Mouse (Mus musculus) neural tube, embryonic 15.5 days (tissue): ENCODE measurements around the gene Filip1. TPM values are rescaled to one million over a fixed set of nuclear protein-coding genes. Genes with fewer than 3 reads are reported as not detected.
A peak's percentile ranks its signal among the peaks of the same experiment; 100 is the strongest.

Source experiments
- ATAC-seq: fragments of 200-750 bp; cut with Nextera tagmentation; 2 replicates; pipeline ENCODE4 v1.8.0; 2017; ENCODE audit warnings: mild to moderate bottlenecking, moderate TSS enrichment, moderate library complexity; ENCODE audit not compliant: low FRiP score
- H3K27ac ChIP-seq: fragments of 300-500 bp; sonication (generic); replicated peaks from 2 replicates; pipeline ENCODE4 v1.5.1; 2015; ENCODE audit warnings: mild to moderate bottlenecking, inconsistent platforms
- H3K27me3 ChIP-seq: fragments of 300-500 bp; sonication (generic); replicated peaks from 2 replicates; pipeline ENCODE4 v1.6.1; 2015; ENCODE audit warnings: inconsistent platforms
- H3K36me3 ChIP-seq: fragments of 300-500 bp; sonication (generic); 2 replicates; pipeline ENCODE4 v1.6.1; 2015; ENCODE audit warnings: inconsistent platforms
- H3K4me1 ChIP-seq: fragments of 300-500 bp; sonication (generic); 2 replicates; pipeline ENCODE4 v1.6.1; 2015; ENCODE audit warnings: inconsistent platforms
- H3K4me2 ChIP-seq: fragments of 300-500 bp; sonication (generic); 2 replicates; pipeline ENCODE4 v1.6.1; 2015; ENCODE audit warnings: inconsistent platforms, mild to moderate bottlenecking, moderate library complexity
- H3K4me3 ChIP-seq: fragments of 300-500 bp; sonication (generic); replicated peaks from 2 replicates; pipeline ENCODE4 v1.5.1; 2015; ENCODE audit warnings: mild to moderate bottlenecking, inconsistent platforms
- H3K9ac ChIP-seq: fragments of 300-500 bp; sonication (generic); replicated peaks from 2 replicates; pipeline ENCODE4 v1.6.1; 2015; ENCODE audit warnings: mild to moderate bottlenecking, inconsistent platforms
- H3K9me3 ChIP-seq: fragments of 300-500 bp; sonication (generic); replicated peaks from 2 replicates; pipeline ENCODE4 v1.6.1; 2016; ENCODE audit warnings: inconsistent platforms
- WGBS: fragments of 180-500 bp; shearing (Covaris S2); methylation state at CpG from one replicate; pipeline ENCODE4 v1.1.7; 2015; ENCODE audit warnings: mixed read lengths; 5-methylcytosine and 5-hydroxymethylcytosine counted together
- polyA plus RNA-seq: library from polyadenylated mRNA; unstranded; fragments of >200 nt; fragmentation: Nextera tagmentation; extraction: Ambion mirVana; gene quantifications from 2 replicates; pipeline ENCODE4 v1.2.1, GENCODE M21; 2015

Gene Filip1
- polyA plus RNA-seq, 1 experiment from 2014 or later, result 3.0 TPM

- Histone ChIP-seq H3K36me3 (no peaks in the 10 kb centered on the region), H3K9me3 (no peaks in the 10 kb centered on the region), H3K27ac (no peak overlapping the region), H3K4me1 (no peaks in the 10 kb centered on the region), H3K4me3 (no peak overlapping the region), H3K9ac (no peak overlapping the region), H3K27me3 (no peaks in the 10 kb centered on the region), H3K4me2 (no peak overlapping the region)
- 41% methylated on average over 1 of the region's 1 CpGs for WGBS
- ATAC-seq, result no peak
Measured at GRCm38 (mm10) chr9:80021648-80022047, 9.0 kb upstream of the Filip1 start.

- Histone ChIP-seq H3K27me3 (no peaks in the 10 kb centered on the region), H3K27ac (no peak overlapping the region), H3K4me1 (no peaks in the 10 kb centered on the region), H3K4me3 (no peak overlapping the region), H3K9ac (no peak overlapping the region), H3K36me3 (no peaks in the 10 kb centered on the region), H3K9me3 (no peaks in the 10 kb centered on the region), H3K4me2 (no peak overlapping the region)
- no peak for ATAC-seq
- WGBS, result 58% methylated on average over 3 of the region's 3 CpGs
Measured at GRCm38 (mm10) chr9:80020429-80020828, 7.8 kb upstream of the Filip1 start.

DNA sequence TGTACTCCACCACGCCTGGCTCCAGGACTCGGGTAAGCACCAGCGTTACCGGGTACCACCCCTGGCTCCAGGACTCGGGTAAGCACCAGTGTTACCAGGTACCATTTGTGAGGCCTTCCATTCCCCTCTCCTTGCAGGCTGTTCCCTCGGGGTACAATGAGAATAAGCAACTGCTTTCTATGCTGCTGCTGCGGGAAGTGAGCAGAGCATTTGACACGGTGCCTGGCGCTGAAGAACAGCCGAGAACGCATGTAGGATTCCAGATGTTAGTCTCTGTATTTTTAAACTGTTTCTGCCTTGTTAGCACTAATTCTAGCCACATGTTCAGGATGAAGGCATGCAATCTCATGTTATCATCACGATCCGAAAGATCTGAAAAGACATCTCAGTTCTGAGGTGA is 635 bp downstream of the Filip1 start:
- Histone ChIP-seq H3K36me3 (no peaks in the 10 kb centered on the region), H3K4me3 (no peak overlapping the region), H3K9ac (no peak overlapping the region), H3K27me3 (no peaks in the 10 kb centered on the region), H3K4me1 (no peaks in the 10 kb centered on the region), H3K27ac (no peak overlapping the region), H3K9me3 (no peaks in the 10 kb centered on the region), H3K4me2 (no peak overlapping the region)
- ATAC-seq, result no peak
- whole genome bisulfite sequencing, result 89% methylated on average over 13 of the region's 13 CpGs

DNA sequence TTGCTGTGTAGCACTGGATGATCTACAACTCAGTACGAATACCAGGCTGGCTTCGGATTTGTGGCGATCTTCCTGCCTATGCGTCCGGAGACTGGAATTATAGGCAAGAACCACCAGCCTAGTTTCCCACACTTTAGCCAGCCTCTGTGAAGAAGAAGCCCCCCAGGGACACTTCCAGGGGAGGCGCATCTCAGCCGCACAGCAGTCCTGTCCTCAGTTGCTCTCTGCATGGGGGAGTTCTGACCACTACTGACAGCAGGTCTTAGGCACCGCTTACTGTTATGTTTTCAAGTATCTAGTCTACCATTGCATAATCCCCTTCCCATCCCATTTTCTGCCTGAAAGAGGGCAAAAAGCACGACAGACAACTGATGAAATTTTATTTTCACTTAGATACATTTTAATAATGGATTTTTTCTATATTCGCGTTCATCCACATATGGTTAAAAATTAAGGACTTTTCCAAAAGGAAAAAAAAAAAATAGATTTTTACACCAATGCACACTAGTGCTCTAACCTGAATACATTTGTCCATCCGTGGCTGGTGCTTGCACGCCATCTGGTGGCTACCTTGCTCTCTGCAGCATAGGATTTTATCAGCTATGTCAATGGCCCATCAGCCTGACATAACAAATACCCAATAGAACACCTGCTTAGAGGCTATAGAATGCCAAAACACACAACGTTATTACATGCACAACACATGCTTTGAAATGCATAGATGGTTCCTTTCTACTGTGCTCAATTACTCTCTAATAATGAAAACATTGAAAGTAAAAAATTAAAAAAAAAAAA is 10.1 kb downstream of the Filip1 start:
- peaks cover 4% of the 10 kb centered on the region; the same call in 1 of the 2 replicates for H3K4me1 ChIP-seq
- no peaks in the 10 kb centered on the region for H3K36me3 ChIP-seq
- H3K27ac ChIP-seq, result no peak overlapping the region
- H3K9ac ChIP-seq, result no peak overlapping the region
- no peaks in the 10 kb centered on the region for H3K9me3 ChIP-seq
- peak; percentile 89 for ATAC-seq
- 35% methylated on average over 14 of the region's 14 CpGs for WGBS
- H3K27me3 ChIP-seq, result no peaks in the 10 kb centered on the region
- H3K4me2 ChIP-seq, result peak overlapping the region; percentile 38
- H3K4me3 ChIP-seq, result no peak overlapping the region

- H3K9me3 ChIP-seq, result no peaks in the 10 kb centered on the region
- H3K4me1 ChIP-seq, result peaks cover 1% of the 10 kb centered on the region; the same call in 1 of the 2 replicates
- no peak overlapping the region for H3K9ac ChIP-seq
- WGBS, result 92% methylated on average over 6 of the region's 6 CpGs
- no peak for ATAC-seq
- H3K27me3 ChIP-seq, result no peaks in the 10 kb centered on the region
- no peak overlapping the region for H3K4me2 ChIP-seq
- H3K36me3 ChIP-seq, result no peaks in the 10 kb centered on the region
- no peak overlapping the region for H3K27ac ChIP-seq
- H3K4me3 ChIP-seq, result no peak overlapping the region
Measured at GRCm38 (mm10) chr9:79997282-79997681, 15.4 kb downstream of the Filip1 start.

DNA sequence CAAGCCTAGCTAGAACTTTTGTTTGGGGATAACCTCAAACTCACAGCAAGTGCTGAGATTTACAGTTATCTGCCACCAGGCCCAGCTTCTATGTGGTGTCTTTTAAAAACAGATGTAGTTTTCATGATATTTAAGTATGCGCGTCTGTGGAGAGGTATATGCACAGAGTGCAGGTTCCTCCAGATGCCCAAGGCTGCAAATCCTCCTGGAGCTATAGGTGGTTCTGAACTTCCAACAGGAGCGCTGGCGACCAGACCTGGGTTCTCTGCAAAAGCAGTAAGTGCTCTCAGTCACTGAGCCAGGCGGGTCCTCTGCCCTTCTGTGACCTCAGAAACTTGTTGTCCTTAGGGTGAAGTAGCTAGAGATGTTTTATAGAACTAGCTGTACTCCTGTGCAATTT is 18.4 kb downstream of the Filip1 start:
- no peak for ATAC-seq
- Histone ChIP-seq H3K36me3 (no peaks in the 10 kb centered on the region), H3K4me1 (no peaks in the 10 kb centered on the region), H3K4me2 (no peak overlapping the region), H3K27ac (no peak overlapping the region), H3K27me3 (no peaks in the 10 kb centered on the region), H3K9ac (no peak overlapping the region), H3K4me3 (no peak overlapping the region), H3K9me3 (no peaks in the 10 kb centered on the region)
- 92% methylated on average over 5 of the region's 5 CpGs for WGBS

- Histone ChIP-seq H3K9me3 (no peaks in the 10 kb centered on the region), H3K4me1 (no peaks in the 10 kb centered on the region), H3K9ac (no peak overlapping the region), H3K36me3 (no peaks in the 10 kb centered on the region), H3K27ac (no peak overlapping the region), H3K4me2 (no peak overlapping the region), H3K4me3 (no peak overlapping the region), H3K27me3 (no peaks in the 10 kb centered on the region)
- ATAC-seq, result no peak
- 79% methylated on average over 4 of the region's 4 CpGs for WGBS
Measured at GRCm38 (mm10) chr9:79993066-79993465, 19.6 kb downstream of the Filip1 start.

GRCm38 (mm10) chr9:79990456-79991017 is 22.1 kb downstream of the Filip1 start:
- no peaks in the 10 kb centered on the region for H3K27me3 ChIP-seq
- 76% methylated on average over 16 of the region's 16 CpGs for WGBS

GRCm38 (mm10) chr9:79989703-79990102 is 22.9 kb downstream of the Filip1 start:
- Histone ChIP-seq H3K9ac (no peak overlapping the region), H3K27me3 (no peaks in the 10 kb centered on the region), H3K27ac (no peak overlapping the region), H3K4me3 (no peak overlapping the region), H3K9me3 (no peaks in the 10 kb centered on the region), H3K4me1 (no peaks in the 10 kb centered on the region), H3K36me3 (no peaks in the 10 kb centered on the region), H3K4me2 (no peak overlapping the region)
- WGBS, result 83% methylated on average over 1 of the region's 1 CpGs
- no peak for ATAC-seq

More at GRCm38 (mm10) chr9:79990456-79991017, 22.1 kb downstream of the Filip1 start:
- ATAC-seq, result no peak
- Histone ChIP-seq H3K9ac (no peak overlapping the region), H3K4me3 (no peak overlapping the region), H3K4me2 (no peak overlapping the region), H3K4me1 (no peaks in the 10 kb centered on the region), H3K36me3 (no peaks in the 10 kb centered on the region), H3K9me3 (no peaks in the 10 kb centered on the region), H3K27ac (no peak overlapping the region)

GRCm38 (mm10) chr9:79989061-79989460 is 23.6 kb downstream of the Filip1 start:
- Histone ChIP-seq H3K36me3 (no peaks in the 10 kb centered on the region), H3K27me3 (no peaks in the 10 kb centered on the region), H3K4me3 (no peak overlapping the region), H3K9ac (no peak overlapping the region), H3K27ac (no peak overlapping the region), H3K9me3 (no peaks in the 10 kb centered on the region), H3K4me2 (no peak overlapping the region), H3K4me1 (no peaks in the 10 kb centered on the region)
- WGBS, result 97% methylated on average over 1 of the region's 1 CpGs
- no peak for ATAC-seq

GRCm38 (mm10) chr9:79983244-79983643 is 29.4 kb downstream of the Filip1 start:
- Histone ChIP-seq H3K4me1 (no peaks in the 10 kb centered on the region), H3K4me2 (no peak overlapping the region), H3K27me3 (no peaks in the 10 kb centered on the region), H3K9ac (no peak overlapping the region), H3K27ac (no peak overlapping the region), H3K9me3 (no peaks in the 10 kb centered on the region), H3K36me3 (no peaks in the 10 kb centered on the region), H3K4me3 (no peak overlapping the region)
- no peak for ATAC-seq
- WGBS, result 87% methylated on average over 10 of the region's 10 CpGs

- 86% methylated on average over 2 of the region's 2 CpGs for WGBS
- no peak overlapping the region for H3K27ac ChIP-seq
- H3K4me3 ChIP-seq, result no peak overlapping the region
- no peaks in the 10 kb centered on the region for H3K27me3 ChIP-seq
- H3K9me3 ChIP-seq, result no peaks in the 10 kb centered on the region
- H3K9ac ChIP-seq, result no peak overlapping the region
- no peak for ATAC-seq
- H3K4me1 ChIP-seq, result peaks cover 7% of the 10 kb centered on the region
- no peaks in the 10 kb centered on the region for H3K36me3 ChIP-seq
- H3K4me2 ChIP-seq, result no peak overlapping the region
Measured at GRCm38 (mm10) chr9:79979274-79979673, 33.4 kb downstream of the Filip1 start.
